Mouse (Mus musculus): Measurements from ENCODE around the gene Papln. TPM values are rescaled to one million over a fixed set of nuclear protein-coding genes. Genes with fewer than 3 reads are reported as not detected.
A peak's percentile ranks its signal among the peaks of the same experiment; 100 is the strongest.

Gene Papln
- 10 to 100 TPM; 23.1 to 26.2 TPM for total RNA-seq (2021)

DNA sequence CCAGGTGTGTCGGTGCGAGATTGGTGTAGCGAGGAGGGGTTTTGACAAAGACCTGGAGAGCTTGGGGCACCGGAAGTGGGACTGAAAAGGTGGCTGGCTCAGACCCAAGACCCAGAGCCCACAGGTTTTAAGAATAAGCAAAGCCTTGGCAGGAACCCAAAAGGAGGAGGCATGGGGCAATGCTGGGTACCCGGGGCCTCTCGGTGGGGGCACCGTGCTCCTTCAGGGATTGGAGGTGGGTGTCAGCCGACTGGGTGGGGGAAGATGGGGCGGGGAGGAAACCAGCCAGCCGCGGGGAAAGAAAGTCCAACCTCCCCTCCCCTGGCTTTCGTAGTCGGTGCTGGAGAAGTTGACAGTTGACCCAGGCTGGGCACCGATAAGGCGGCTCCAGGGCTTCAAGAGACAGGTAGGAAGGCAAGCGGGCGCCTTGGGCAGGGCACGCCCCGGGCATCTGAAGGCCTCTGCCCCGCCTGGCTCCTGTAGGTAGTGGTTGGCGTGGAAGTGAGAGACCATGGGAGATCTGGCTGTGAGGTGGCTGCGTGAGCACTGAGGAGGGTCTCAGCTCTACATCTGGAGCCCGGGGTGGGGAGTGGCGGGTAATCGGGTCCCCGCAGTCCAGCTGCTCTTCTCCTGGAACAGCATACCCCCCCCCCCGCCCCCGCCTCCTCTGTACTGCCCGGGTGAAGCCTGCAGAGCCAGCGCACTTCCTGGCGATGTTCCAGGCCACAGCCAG is at the start of gene Papln:
Papln (plus strand) TSS at position 324 of the 733 bp plus-strand sequence.
- intact Hi-C loops (cut with DNase I): no loop called here
- DNase-seq (ENCODE audit: extremely low spot score in 1 of 2, low spot score in 2 of 2): peak in 1 of 2 experiments; percentile 72

DNA sequence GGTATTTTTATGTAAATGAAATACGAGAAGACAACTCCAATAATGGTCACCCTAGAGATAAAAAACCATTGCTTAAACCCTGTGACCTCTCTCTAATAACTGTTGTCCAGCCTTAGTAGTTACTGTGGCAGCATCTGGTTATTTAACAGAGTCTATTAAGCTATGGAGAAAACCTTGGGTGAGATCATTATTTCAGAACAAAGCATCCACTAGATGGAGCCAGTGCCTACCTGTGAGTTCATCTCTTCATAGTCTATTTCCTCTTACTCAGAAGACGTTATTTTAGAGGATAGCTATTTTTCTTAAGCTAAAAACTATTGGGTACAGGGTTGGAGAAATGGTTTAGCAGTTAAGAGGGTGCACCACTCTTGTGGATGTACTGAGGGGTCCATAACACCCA is 49.7 kb upstream of the Papln start:
- intact Hi-C loops (cut with DNase I): loop anchor here (2.0 to 10.0 kb wide), 2 partner anchors 57 to 341 kb away; partner anchors contain the start of gene Acot3
- DNase-seq (ENCODE audit: extremely low spot score in 1 of 2, low spot score in 2 of 2): peak in 1 of 2 experiments; percentile 66

DNA sequence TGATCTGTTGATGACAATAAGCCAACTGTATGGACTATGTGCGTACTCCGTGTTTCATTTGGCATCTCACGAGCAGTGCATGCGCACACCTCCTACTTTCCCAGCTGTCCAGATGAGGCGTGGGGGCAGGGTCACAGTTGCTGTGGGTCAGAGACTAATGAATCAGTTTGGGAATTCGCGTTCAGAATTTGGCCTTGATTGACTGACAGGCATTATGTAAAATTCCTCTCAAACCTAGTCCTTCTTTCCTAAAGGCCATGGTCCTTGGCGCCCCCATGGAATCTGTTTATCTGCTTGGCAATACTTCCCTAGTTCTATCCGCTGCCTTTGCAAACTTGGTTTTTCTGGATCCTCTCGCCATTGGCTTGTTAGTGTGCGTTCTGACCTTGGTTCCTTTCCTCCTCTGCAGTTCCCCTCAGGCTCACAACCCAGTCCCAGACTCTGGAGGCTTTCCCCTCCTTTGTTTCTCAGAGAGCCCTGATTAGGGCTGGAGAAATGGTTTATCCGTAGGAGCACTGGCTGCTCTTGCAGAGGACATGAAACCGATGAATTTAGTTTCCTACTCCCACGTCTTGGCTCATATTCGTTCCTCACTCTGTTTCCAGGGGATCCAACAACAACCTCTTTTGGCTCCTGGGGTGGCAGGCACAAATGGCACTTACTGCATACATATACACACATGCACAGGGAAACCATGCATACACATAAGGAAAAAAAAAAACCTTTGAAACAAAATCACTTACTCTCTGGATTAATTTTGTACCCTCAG is 46.8 kb upstream of the Papln start:
- intact Hi-C loops (cut with DNase I): loop anchor here (10.0 kb wide), 1 partner anchor 338 kb away; the partner anchor contains the start of gene Acot3

DNA sequence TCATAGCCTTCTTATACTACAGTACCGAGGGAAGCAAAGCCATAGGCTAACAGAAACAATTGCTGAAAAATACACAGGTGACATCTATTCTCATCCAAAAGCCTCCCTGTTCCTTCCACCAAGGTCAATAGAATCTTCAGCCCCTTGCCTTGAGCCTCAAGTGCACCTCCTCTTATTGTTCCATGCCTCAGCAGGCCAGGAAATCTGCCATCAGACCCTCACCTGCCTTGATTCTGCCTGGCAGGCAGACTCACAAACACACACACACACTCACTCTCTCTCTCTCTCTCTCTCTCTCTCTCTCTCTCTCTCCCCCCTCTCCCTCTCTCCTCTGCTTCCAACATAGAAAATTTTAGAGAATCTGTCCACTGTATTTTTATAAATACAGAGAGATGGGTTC is 44.0 kb upstream of the Papln start:
- no peak for DNase-seq (ENCODE audit: extremely low spot score in 1 of 2, low spot score in 2 of 2)
- intact Hi-C loops (cut with DNase I): loop anchor here (10.0 kb wide), 1 partner anchor 335 kb away; the partner anchor contains the start of gene Acot3

More for the DNA sequence above, 46.8 kb upstream of the Papln start:
- peak in 1 of 2 experiments; percentile 13 for DNase-seq (ENCODE audit: extremely low spot score in 1 of 2, low spot score in 2 of 2)

DNA sequence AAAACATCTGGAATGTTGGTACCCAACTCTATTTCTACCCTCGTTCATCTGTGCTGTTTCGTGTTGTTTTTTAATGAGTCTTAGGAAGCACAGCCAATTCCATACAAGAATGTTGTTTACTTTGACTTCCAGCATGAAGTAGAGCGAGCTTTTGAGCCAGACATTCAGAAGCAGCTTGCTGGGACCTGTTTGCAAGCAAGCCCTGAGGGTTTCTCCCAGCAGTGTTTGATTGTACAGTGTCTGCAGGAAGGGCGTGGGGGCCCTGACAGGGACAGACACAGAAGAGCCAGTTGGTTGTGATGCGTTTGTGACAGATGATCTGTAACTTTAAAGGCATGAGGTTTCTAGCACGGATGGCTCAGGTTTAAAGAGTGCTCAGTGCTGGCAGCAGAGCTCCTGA is 42.2 kb upstream of the Papln start:
- no peak for DNase-seq (ENCODE audit: extremely low spot score in 1 of 2, low spot score in 2 of 2)
- intact Hi-C loops (cut with DNase I): loop anchor here (10.0 kb wide), 1 partner anchor 204 kb away; the partner anchor contains the start of gene Numb

DNA sequence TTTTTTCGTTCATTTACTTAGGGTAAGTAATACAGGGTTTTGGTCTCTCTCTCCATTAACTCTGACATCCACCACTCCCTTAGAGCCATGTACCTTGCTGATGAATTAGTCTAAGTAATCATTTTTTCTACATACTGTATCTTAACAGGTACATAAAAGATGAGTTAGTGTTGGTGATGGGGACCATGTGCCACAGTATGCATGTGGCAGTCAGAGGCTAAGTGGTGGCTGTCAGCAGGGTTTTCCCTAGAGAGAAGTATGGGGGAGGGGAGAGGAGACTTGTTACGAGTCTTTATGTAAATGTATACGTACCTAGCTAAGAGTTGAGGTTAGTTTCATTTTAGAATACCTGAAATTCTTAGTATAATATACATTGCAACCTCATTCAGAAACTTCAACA is 40.4 kb upstream of the Papln start:
- intact Hi-C loops (cut with DNase I): loop anchor here (10.0 kb wide), 1 partner anchor 202 kb away; the partner anchor contains the start of gene Numb

DNA sequence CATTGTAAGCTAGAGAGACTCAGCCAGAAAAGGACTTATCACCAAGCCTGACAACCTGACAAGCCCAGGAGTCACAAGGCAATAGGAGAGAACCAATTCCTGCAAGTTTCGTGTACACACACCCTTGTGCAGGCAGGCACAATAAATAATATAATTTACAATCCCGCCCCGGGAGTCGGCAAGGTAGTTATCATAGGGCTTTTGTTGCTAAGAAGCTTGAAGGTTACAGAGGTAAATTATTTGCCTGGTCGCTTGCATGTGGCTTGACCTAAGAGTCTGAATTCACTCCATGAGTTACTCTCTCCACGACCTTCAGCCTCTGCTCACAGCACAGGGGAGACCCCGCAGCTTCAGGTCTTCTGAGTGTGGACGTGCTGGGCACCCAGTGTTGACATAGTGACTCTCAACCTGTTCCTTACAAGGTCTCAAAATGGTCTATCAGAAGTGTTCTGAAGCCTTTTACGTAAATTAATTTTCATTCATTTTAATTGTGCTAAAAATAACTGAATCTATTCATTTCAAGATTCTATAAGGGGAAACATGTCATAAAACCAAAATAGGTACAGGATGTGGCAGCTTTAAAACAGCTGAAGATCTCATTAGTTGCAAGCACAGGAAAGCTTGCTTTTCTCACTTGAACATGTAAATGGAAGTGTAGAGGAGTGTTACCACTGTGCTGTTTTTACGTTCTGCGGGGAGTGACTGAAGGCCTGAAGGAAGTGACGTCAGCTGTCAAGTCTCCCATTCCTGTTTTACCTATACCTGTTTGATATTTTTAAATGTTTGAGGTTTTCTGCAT is 36.7 kb upstream of the Papln start:
- intact Hi-C loops (cut with DNase I): loop anchor here (10.0 kb wide), 1 partner anchor 198 kb away; the partner anchor contains the start of gene Numb

More for the DNA sequence above, 40.4 kb upstream of the Papln start:
- no peak for DNase-seq (ENCODE audit: extremely low spot score in 1 of 2, low spot score in 2 of 2)

DNA sequence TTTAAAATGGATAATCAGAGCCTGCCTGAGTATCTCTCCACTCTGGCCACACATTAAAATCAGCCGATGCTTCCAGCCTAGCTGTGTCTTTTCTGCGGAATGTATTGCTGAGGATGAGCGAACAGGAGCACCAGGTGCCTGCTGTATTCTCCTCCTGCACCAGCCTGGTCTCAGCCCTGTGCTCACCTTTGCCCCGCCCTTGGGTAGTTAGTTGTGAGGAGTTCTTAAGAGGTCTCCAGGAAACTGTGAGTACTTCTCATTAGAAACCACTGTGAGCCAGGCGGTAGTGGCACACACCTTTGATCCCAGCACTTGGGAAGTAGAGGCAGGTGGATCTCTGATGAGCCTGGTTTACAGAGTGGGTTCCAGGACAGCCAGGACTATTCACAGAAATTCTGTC is 31.2 kb upstream of the Papln start:
- no peak for DNase-seq (ENCODE audit: extremely low spot score in 1 of 2, low spot score in 2 of 2)
- intact Hi-C loops (cut with DNase I): no loop called here

More for the DNA sequence above, 36.7 kb upstream of the Papln start:
- peak in 1 of 2 experiments; percentile 9 for DNase-seq (ENCODE audit: extremely low spot score in 1 of 2, low spot score in 2 of 2)

DNA sequence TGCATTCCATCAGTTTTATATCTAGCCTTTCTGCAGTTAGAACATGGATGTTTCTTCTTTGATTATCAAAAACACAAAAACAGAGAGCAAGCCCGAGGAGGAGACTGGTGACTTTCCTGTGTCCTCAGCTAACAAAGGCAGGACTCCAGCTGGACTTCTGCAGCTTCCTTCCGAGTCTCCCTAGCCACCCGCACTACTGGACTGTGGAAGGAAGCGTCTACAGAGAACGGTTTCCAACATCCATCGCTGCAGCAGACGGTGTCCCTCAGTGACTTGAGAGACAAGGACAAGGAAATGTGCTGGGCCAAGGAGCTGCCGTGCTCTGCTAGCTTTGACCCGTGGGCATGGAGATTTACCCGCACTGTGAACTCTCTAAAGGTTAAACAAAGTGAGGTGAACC is 29.4 kb upstream of the Papln start:
- DNase-seq (ENCODE audit: extremely low spot score in 1 of 2, low spot score in 2 of 2): no peak
- intact Hi-C loops (cut with DNase I): no loop called here

DNA sequence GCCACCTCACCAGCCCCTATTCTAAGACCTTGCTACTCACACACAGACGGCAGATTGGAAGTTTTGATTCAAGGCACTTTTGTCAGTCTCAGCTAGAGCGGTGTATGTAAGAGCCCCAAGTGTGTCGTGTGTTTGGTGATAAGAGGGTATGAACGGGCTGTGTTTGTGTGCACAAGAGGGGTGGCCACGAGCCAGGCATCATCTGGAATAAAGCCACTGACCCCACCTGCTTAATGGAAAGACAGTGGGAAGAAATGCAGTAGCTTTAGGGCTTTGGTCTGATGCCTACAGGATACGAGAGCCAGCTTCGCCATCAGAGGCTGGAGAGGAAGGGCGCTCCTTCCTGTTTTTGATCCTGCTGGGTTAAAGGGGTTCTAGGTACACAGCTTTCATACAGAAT is 27.2 kb upstream of the Papln start:
- DNase-seq (ENCODE audit: extremely low spot score in 1 of 2, low spot score in 2 of 2): no peak
- intact Hi-C loops (cut with DNase I): no loop called here

DNA sequence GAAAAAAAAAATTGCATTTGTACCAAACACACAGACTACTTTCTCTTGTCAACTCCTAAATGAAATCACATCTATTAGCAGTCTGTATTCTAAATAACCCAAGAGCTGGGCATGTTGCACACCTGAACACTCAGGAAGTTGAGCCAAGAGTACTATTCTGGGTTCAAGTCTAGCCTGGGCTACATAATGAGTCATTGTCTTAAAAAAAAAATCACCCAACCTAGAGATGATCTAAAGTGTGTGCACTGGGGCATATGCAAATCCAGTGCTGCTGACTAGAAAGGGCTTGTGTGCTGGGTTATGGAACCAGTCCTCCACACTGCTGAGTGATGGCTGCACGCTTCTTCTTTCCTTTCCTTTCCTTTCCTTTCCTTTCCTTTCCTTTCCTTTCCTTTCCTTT is 24.8 kb upstream of the Papln start:
- no peak for DNase-seq (ENCODE audit: extremely low spot score in 1 of 2, low spot score in 2 of 2)
- intact Hi-C loops (cut with DNase I): no loop called here

DNA sequence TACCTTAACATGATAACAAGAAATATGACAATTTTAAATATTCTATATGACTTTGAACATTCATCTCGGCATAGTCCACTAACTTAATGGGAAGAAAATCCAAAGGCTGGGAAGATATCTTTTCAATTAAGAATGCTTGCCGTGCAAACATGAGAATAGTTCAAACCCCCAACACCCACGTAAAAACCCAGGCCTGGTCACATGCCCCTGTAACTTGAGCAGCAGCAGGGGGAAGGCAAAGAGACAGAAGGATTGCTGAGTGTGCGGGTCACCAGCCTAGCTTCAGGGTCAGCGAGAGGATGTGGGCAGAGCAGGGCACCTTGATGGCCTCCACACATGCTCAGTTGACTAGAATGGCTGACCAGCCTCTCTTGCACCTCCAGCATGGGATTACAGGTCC is 21.7 kb upstream of the Papln start:
- intact Hi-C loops (cut with DNase I): no loop called here
- no peak for DNase-seq (ENCODE audit: extremely low spot score in 1 of 2, low spot score in 2 of 2)

DNA sequence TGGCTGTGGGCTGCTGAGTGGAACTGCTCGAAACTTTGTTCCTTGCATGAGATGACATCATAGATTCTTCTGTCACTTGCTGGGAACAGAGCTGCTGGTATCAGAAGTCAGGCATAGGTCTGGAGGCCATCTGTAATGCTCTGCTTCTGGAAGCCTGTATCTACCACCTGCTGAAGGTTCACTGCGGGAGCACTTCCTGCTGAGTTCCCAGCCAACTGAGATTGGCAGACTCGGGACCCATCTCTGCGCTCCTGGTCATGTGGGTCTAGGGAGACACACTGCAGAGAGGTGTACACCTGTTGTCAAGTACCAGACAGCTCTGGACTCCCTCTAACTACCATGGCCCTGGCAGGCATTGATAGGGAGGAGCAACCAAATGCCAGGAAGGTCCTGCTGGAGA is 20.6 kb upstream of the Papln start:
- intact Hi-C loops (cut with DNase I): no loop called here

DNA sequence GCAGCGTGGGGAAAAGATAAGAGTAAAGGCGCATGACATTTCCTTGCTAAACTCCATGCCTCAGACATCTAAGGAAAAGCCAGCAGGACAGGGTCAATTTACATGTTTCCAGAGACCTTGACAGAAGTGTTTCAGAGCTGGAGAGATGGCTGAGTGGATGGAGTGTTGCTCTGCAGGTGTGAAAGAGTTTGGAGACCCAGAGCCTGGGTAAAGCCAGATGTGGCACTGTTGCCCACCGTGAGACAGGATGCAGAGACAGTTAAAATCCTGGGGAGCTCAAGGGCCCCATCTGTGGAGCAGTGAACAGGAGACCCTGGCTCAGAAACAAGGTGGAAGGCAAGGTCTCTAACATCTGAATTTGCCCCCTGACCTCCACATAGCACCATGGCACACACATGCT is 19.7 kb upstream of the Papln start:
- DNase-seq (ENCODE audit: extremely low spot score in 1 of 2, low spot score in 2 of 2): no peak
- intact Hi-C loops (cut with DNase I): no loop called here

More for the DNA sequence above, 20.6 kb upstream of the Papln start:
- DNase-seq (ENCODE audit: extremely low spot score in 1 of 2, low spot score in 2 of 2): no peak

DNA sequence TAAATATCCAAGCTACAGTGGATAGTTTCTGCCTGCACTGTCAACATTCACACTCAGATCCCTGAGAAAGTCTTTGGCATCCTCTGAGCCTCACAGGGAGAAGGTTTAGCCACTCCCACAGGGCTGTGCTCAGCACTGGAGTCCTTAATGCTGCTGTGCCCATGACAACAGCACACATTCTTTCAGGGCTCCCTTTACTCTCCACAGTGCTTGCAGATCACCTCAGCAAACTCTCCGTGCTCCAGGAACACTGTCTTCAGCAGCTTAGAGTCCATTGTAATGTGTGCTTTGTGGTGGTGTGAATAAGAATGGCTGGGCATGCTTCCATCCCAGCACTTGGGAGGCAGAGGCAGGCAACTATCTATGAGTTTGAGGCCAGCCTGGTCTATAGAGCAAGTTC is 14.2 kb upstream of the Papln start:
- intact Hi-C loops (cut with DNase I): no loop called here
- no peak for DNase-seq (ENCODE audit: extremely low spot score in 1 of 2, low spot score in 2 of 2)

DNA sequence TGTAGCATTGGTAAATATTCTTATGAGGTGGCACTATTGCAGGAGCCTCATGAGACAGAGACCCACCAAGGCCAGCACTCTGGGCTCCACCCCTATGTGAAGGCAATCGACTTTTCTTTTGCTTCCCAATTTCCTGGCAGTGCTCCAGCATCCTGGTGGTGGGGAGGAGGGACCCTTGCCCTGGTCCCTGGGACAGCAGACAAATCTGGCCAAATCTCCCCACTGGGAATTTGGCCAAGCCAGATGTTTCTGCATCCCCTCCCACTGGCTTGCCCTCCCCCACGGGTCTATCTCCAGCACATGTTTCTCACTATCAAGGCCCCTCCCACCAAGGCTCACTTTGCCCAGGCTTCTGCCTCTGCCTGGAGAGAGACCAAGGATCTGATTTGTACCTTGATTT is 10.9 kb upstream of the Papln start:
- intact Hi-C loops (cut with DNase I): no loop called here
- DNase-seq (ENCODE audit: extremely low spot score in 1 of 2, low spot score in 2 of 2): peak in 1 of 2 experiments; percentile 76

DNA sequence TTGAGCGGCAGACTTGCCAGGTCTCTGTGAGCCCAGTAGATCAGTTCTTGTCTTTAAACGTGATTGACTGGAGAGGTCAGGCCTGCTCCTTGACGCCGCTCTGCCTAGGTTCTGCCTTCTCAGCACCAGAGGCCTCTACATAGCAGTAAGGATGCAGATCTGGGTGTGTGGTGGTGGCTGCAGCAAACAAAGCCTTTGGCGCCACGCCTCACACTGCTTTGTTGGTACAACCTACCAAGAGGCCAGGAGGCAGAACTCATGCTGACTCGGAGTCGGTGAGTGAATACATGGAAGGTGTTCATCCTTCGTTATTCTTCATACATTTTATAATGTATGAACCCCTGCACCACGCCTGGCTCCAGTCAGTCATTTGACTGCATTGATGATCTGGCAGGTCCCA is 4.7 kb upstream of the Papln start:
- no peak for DNase-seq (ENCODE audit: extremely low spot score in 1 of 2, low spot score in 2 of 2)
- intact Hi-C loops (cut with DNase I): no loop called here

DNA sequence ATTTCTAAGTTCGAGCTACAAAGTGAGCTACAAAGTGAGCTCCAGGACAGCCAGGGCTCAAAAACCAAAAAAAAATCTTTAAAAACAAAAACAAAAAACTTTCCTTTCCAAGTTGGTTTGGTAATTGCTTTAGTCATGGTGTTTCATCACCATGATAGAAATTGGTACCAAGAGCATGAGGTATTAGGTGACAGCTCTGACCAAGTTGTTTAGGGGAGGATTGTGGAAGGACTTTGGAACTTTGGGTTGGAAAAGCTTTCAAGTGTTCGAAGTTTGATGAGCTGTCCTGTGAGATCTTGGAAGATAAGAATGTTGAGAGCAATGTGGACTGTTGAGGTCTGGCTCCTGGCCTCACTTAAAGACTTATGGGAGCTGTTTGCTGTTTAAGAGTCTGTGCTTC is 3.2 kb upstream of the Papln start:
- intact Hi-C loops (cut with DNase I): no loop called here
- DNase-seq (ENCODE audit: extremely low spot score in 1 of 2, low spot score in 2 of 2): no peak

DNA sequence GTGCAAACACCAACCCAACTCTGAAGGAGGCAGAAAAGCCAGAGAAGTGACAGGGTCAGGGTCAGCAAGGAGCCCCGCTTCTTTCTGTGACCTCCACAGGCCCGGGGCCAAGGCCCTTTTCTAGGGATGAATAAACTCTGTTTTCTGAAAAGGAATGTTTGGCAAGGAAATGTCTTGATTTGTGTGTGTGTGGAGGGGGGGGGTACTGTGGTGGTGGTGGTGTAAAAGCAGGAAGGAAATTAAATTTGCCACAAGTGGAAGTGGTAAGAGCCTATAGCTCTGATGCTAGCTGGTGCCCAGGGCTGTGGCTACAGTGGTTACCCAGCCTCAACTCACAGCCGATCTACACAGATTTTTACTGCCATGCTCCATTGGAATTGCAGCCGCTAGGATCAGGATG is 728 bp upstream of the Papln start:
- intact Hi-C loops (cut with DNase I): no loop called here
- DNase-seq (ENCODE audit: extremely low spot score in 1 of 2, low spot score in 2 of 2): no peak

Data from left cerebral cortex, postnatal 10 days (tissue).